Mouse (Mus musculus) fibroblast of lung, adult 2 months (primary cell): ENCODE results near the gene Pik3cb.
A peak's percentile ranks its signal among the peaks of the same experiment; 100 is the strongest.

Experiments
- DNase-seq: peaks from one replicate; pipeline ENCODE4 v3.0.0-alpha.2; 2011; ENCODE audit warnings: low read depth

Pik3cb gene

GRCm38 (mm10) chr9:99081718-99082117 is 58.7 kb downstream of the Pik3cb start:
- no peak for DNase-seq

- no peak for DNase-seq
Observed at GRCm38 (mm10) chr9:99081308-99081707, 59.1 kb downstream of the Pik3cb start.

- DNase-seq: no peak
Observed at GRCm38 (mm10) chr9:99080657-99081056, 59.8 kb downstream of the Pik3cb start.

- DNase-seq: no peak
Observed at GRCm38 (mm10) chr9:99074462-99074861, 66.0 kb downstream of the Pik3cb start.

GRCm38 (mm10) chr9:99072538-99072937 is 67.9 kb downstream of the Pik3cb start:
- no peak for DNase-seq

- no peak for DNase-seq
Observed at GRCm38 (mm10) chr9:99065311-99065710, 75.1 kb downstream of the Pik3cb start.

- no peak for DNase-seq
Observed at GRCm38 (mm10) chr9:99064216-99064615, 76.2 kb downstream of the Pik3cb start.

GRCm38 (mm10) chr9:99062544-99062943 is 77.9 kb downstream of the Pik3cb start:
- DNase-seq: peak; percentile 33

GRCm38 (mm10) chr9:99057751-99058150 is 82.7 kb downstream of the Pik3cb start:
- no peak for DNase-seq

- DNase-seq: no peak
Observed at GRCm38 (mm10) chr9:99049760-99050159, 90.7 kb downstream of the Pik3cb start.

- peak; percentile 19 for DNase-seq
Observed at GRCm38 (mm10) chr9:99048724-99049250, 91.6 kb downstream of the Pik3cb start.

- DNase-seq: no peak
Observed at GRCm38 (mm10) chr9:99044761-99045160, 95.7 kb downstream of the Pik3cb start.

- DNase-seq: no peak
Observed at GRCm38 (mm10) chr9:99042641-99043040, 97.8 kb downstream of the Pik3cb start.

- no peak for DNase-seq
Observed at GRCm38 (mm10) chr9:99041994-99042393, 98.4 kb downstream of the Pik3cb start.

GRCm38 (mm10) chr9:99035575-99035974 is 104.8 kb downstream of the Pik3cb start, which contains the start of gene Gm1123:
Gene Gm1123 (minus strand): TSS chr9:99035715.
- DNase-seq: no peak

- DNase-seq: no peak
Observed at GRCm38 (mm10) chr9:99034111-99034510, 106.3 kb downstream of the Pik3cb start.

- no peak for DNase-seq
Observed at GRCm38 (mm10) chr9:99032031-99032430, 108.4 kb downstream of the Pik3cb start.

GRCm38 (mm10) chr9:99021751-99022150 is 118.7 kb downstream of the Pik3cb start:
- DNase-seq: no peak

GRCm38 (mm10) chr9:99021166-99021565 is 119.3 kb downstream of the Pik3cb start:
- DNase-seq: no peak

GRCm38 (mm10) chr9:99017679-99018078 is 122.7 kb downstream of the Pik3cb start:
- no peak for DNase-seq

- DNase-seq: no peak
Observed at GRCm38 (mm10) chr9:99016759-99017158, 123.7 kb downstream of the Pik3cb start.

- DNase-seq: no peak
Observed at GRCm38 (mm10) chr9:99016301-99016700, 124.1 kb downstream of the Pik3cb start.

- no peak for DNase-seq
Observed at GRCm38 (mm10) chr9:99009898-99010199, 130.6 kb downstream of the Pik3cb start.

GRCm38 (mm10) chr9:99009069-99009897 is 131.1 kb downstream of the Pik3cb start:
- no peak for DNase-seq
